Mouse (Mus musculus): ENCODE results near the gene Asb15.

The Asb15 gene

GRCm38 (mm10) chr6:24528064-24528243 is at the start of gene Asb15:
TSS of gene Asb15 (plus strand) at chr6:24528144.
- CTCF ChIA-PET, result no interaction called here

GRCm38 (mm10) chr6:24486530-24486929 is 41.4 kb upstream of the Asb15 start:
- CTCF ChIA-PET, result no interaction called here

GRCm38 (mm10) chr6:24490341-24490740 is 37.6 kb upstream of the Asb15 start:
- CTCF ChIA-PET, result no interaction called here

- CTCF ChIA-PET, result no interaction called here
Measured at GRCm38 (mm10) chr6:24504141-24504540, 23.8 kb upstream of the Asb15 start.

- CTCF ChIA-PET, result no interaction called here
Measured at GRCm38 (mm10) chr6:24514552-24515284, 13.2 kb upstream of the Asb15 start, which contains the start of gene Iqub. TSS of gene Iqub (minus strand) at chr6:24515067.

- CTCF ChIA-PET, result no interaction called here
Measured at GRCm38 (mm10) chr6:24516197-24516596, 11.7 kb upstream of the Asb15 start.

- CTCF ChIA-PET, result no interaction called here
Measured at GRCm38 (mm10) chr6:24525705-24526104, 2.2 kb upstream of the Asb15 start.

GRCm38 (mm10) chr6:24527155-24528063 is 535 bp upstream of the Asb15 start, which contains the start of gene Ndufa5:
TSS of gene Ndufa5 (minus strand) at chr6:24528013.
- CTCF ChIA-PET, result no interaction called here

GRCm38 (mm10) chr6:24530166-24530565 is 2.2 kb downstream of the Asb15 start:
- CTCF ChIA-PET, result interaction anchor here (0.7 kb wide), 2 partner anchors 43 to 705 kb away, joined by 4 read pairs; no protein-coding TSS in a partner anchor

- CTCF ChIA-PET, result no interaction called here
Measured at GRCm38 (mm10) chr6:24530711-24531420, 2.9 kb downstream of the Asb15 start.

- CTCF ChIA-PET, result no interaction called here
Measured at GRCm38 (mm10) chr6:24532804-24533203, 4.9 kb downstream of the Asb15 start.

GRCm38 (mm10) chr6:24538435-24538834 is 10.5 kb downstream of the Asb15 start:
- CTCF ChIA-PET, result interaction anchor here (0.7 kb wide), 1 partner anchor 26 kb away, joined by 3 read pairs; no protein-coding TSS in a partner anchor

- CTCF ChIA-PET, result no interaction called here
Measured at GRCm38 (mm10) chr6:24540106-24540505, 12.2 kb downstream of the Asb15 start.

GRCm38 (mm10) chr6:24542393-24542792 is 14.4 kb downstream of the Asb15 start:
- CTCF ChIA-PET, result no interaction called here

- CTCF ChIA-PET, result no interaction called here
Measured at GRCm38 (mm10) chr6:24543119-24543591, 15.2 kb downstream of the Asb15 start.

GRCm38 (mm10) chr6:24546716-24547420 is 18.9 kb downstream of the Asb15 start:
- CTCF ChIA-PET, result no interaction called here

- CTCF ChIA-PET, result no interaction called here
Measured at GRCm38 (mm10) chr6:24549801-24550200, 21.9 kb downstream of the Asb15 start.

GRCm38 (mm10) chr6:24552046-24552445 is 24.1 kb downstream of the Asb15 start:
- CTCF ChIA-PET, result no interaction called here

- CTCF ChIA-PET, result no interaction called here
Measured at GRCm38 (mm10) chr6:24554427-24555086, 26.6 kb downstream of the Asb15 start.

GRCm38 (mm10) chr6:24555488-24555887 is 27.5 kb downstream of the Asb15 start:
- CTCF ChIA-PET, result no interaction called here

- CTCF ChIA-PET, result no interaction called here
Measured at GRCm38 (mm10) chr6:24564081-24564480, 36.1 kb downstream of the Asb15 start.
